Comparison of ENCODE assay signal across 22 mouse cellular contexts in genomic region chr5:149293071-149293470, GRCm38 (mm10). TPM values are rescaled to one million over a fixed set of nuclear protein-coding genes. Genes with fewer than 3 reads are reported as not detected.
DNase-seq lines count a peak whose midpoint lies in the region; ATAC-seq and TF ChIP-seq lines count a peak whose summit lies in the region.
"Had no signal": no experiment of that assay in that cellular context is flagged by ENCODE, and none has a peak within 500 bp of the region (broad histone marks: within the 10 kb centered on the region; RNA-seq: fewer than 3 reads in every experiment).

No protein-coding gene starts in this region.

- peak overlapping the region; percentile 59 for H3K27ac ChIP-seq in forebrain, embryonic 15.5 days (replicated peaks)
- H3K27ac ChIP-seq in forebrain, embryonic 11.5 days (ENCODE audit: low read depth, low read length), result no peak overlapping the region
- peak overlapping the region; percentile 80 for H3K27ac ChIP-seq in left cerebral cortex, adult 2 months
- peak overlapping the region; percentile 24 for H3K27ac ChIP-seq in forebrain, embryonic 16.5 days (ENCODE audit: low read length)
- H3K27ac ChIP-seq: embryonic facial prominence, embryonic 12.5 days; hindbrain, embryonic 14.5 days; liver, embryonic 14.5 days; lung, embryonic 15.5 days; midbrain, embryonic 10.5 days; stomach, embryonic 15.5 days had no signal

- ATAC-seq in forebrain, embryonic 15.5 days (replicated peaks), result peak; percentile 43; the same call in 1 of the 2 replicates
- no peak for ATAC-seq in forebrain, embryonic 11.5 days (replicated peaks; ENCODE audit: low FRiP score)
- peak; percentile 65 for ATAC-seq in forebrain, embryonic 16.5 days

- no peak overlapping the region for H3K4me2 ChIP-seq in forebrain, embryonic 15.5 days (replicated peaks)
- no peak overlapping the region for H3K4me2 ChIP-seq in forebrain, embryonic 11.5 days (ENCODE audit: low read depth, low read length, severe bottlenecking)
- no peak overlapping the region for H3K4me2 ChIP-seq in forebrain, embryonic 16.5 days (ENCODE audit: low read length)
- H3K4me2 ChIP-seq: embryonic facial prominence, embryonic 12.5 days; heart, embryonic 12.5 days; hindbrain, embryonic 14.5 days; lung, embryonic 15.5 days; stomach, embryonic 15.5 days had no signal

- no peaks in the 10 kb centered on the region for H3K9me3 ChIP-seq in forebrain, embryonic 15.5 days
- peaks cover 2% of the 10 kb centered on the region; the same call in 1 of the 2 replicates for H3K9me3 ChIP-seq in forebrain, embryonic 11.5 days (ENCODE audit: control insufficient read depth, low read length)
- no peaks in the 10 kb centered on the region for H3K9me3 ChIP-seq in forebrain, embryonic 16.5 days (ENCODE audit: control insufficient read depth, low read length)
- H3K9me3 ChIP-seq: embryonic facial prominence, embryonic 12.5 days; lung, embryonic 15.5 days; stomach, embryonic 15.5 days had no signal

- no peaks in the 10 kb centered on the region for H3K27me3 ChIP-seq in forebrain, embryonic 15.5 days
- H3K27me3 ChIP-seq in forebrain, embryonic 11.5 days (ENCODE audit: control insufficient read depth, insufficient read depth, low read length), result no peaks in the 10 kb centered on the region; the same call in 1 of the 2 replicates
- no peaks in the 10 kb centered on the region for H3K27me3 ChIP-seq in forebrain, embryonic 16.5 days (replicated peaks; ENCODE audit: control insufficient read depth, insufficient read depth, low read length)
- H3K27me3 ChIP-seq: CH12.LX; embryonic facial prominence, embryonic 12.5 days; heart, embryonic 12.5 days; lung, embryonic 15.5 days; stomach, embryonic 15.5 days had no signal

- H3K36me3 ChIP-seq in forebrain, embryonic 15.5 days, result no peaks in the 10 kb centered on the region
- H3K36me3 ChIP-seq in forebrain, embryonic 11.5 days (ENCODE audit: control insufficient read depth, insufficient read depth, low read length), result no peaks in the 10 kb centered on the region
- no peaks in the 10 kb centered on the region for H3K36me3 ChIP-seq in forebrain, embryonic 16.5 days (ENCODE audit: control insufficient read depth, insufficient read depth)
- H3K36me3 ChIP-seq: embryonic facial prominence, embryonic 12.5 days; heart, embryonic 12.5 days; lung, embryonic 15.5 days; midbrain, embryonic 10.5 days; stomach, embryonic 15.5 days had no signal

- H3K4me1 ChIP-seq in forebrain, embryonic 15.5 days, result peaks cover 3% of the 10 kb centered on the region; the same call in 1 of the 2 replicates
- H3K4me1 ChIP-seq in forebrain, embryonic 11.5 days (replicated peaks; ENCODE audit: control insufficient read depth, insufficient read depth, low read length), result no peaks in the 10 kb centered on the region
- H3K4me1 ChIP-seq in forebrain, embryonic 16.5 days (replicated peaks; ENCODE audit: control insufficient read depth, insufficient read depth, low read length), result no peaks in the 10 kb centered on the region
- H3K4me1 ChIP-seq: embryonic facial prominence, embryonic 12.5 days; heart, embryonic 12.5 days; lung, embryonic 15.5 days; stomach, embryonic 15.5 days had no signal

- H3K9ac ChIP-seq in forebrain, embryonic 15.5 days (replicated peaks), result no peak overlapping the region
- no peak overlapping the region for H3K9ac ChIP-seq in forebrain, embryonic 11.5 days (ENCODE audit: low read length)
- no peak overlapping the region for H3K9ac ChIP-seq in forebrain, embryonic 16.5 days (replicated peaks; ENCODE audit: low read depth, low read length)
- H3K9ac ChIP-seq: embryonic facial prominence, embryonic 12.5 days; heart, embryonic 12.5 days; hindbrain, embryonic 14.5 days; liver, embryonic 14.5 days; lung, embryonic 15.5 days; stomach, embryonic 15.5 days had no signal

- intact Hi-C loops in left cerebral cortex, adult 2 months (cut with DNase I), result no loop called here
- intact Hi-C loops in left cerebral cortex, postnatal 4 days (cut with DNase I), result no loop called here

- H3K4me3 ChIP-seq in forebrain, embryonic 15.5 days, result no peak overlapping the region
- H3K4me3 ChIP-seq in forebrain, embryonic 11.5 days (ENCODE audit: low read depth, low read length), result no peak overlapping the region
- H3K4me3 ChIP-seq in left cerebral cortex, adult 2 months, result no peak overlapping the region
- H3K4me3 ChIP-seq in forebrain, embryonic 16.5 days (replicated peaks; ENCODE audit: low read length), result no peak overlapping the region
- H3K4me3 ChIP-seq: embryonic facial prominence, embryonic 12.5 days; heart, embryonic 12.5 days; lung, embryonic 15.5 days; midbrain, embryonic 10.5 days; stomach, embryonic 15.5 days had no signal

- TF ChIP-seq CTCF in left cerebral cortex, adult 2 months (IDR thresholded peaks at IDR 0.05), result no peak

- DNase-seq in forebrain, embryonic 11.5 days (ENCODE audit: low spot score), result no peak
- DNase-seq in left cerebral cortex, adult 2 months (ENCODE audit: extremely low spot score in 1 of 2, low spot score in 2 of 2), result no peak
- DNase-seq in left cerebral cortex, postnatal 4 days, result no peak
- DNase-seq in right cerebral cortex, postnatal 36 days (ENCODE audit: low spot score in 2 of 2), result peak; percentile 12 to 61
- DNase-seq in Muller cell, postnatal 12 days (ENCODE audit: inconsistent ontology term), result no peak
- DNase-seq: cerebellum, adult 9-10 months; gastrocnemius, postnatal 10 days; heart, adult 11 months; kidney, adult 8-10 months; kidney, postnatal 14 days; lung, postnatal 4 days; thymus, adult 2 months had no signal

- 61% methylated on average over 4 of the region's 4 CpGs for WGBS in forebrain, embryonic 15.5 days
- 83% methylated on average over 4 of the region's 4 CpGs for WGBS in forebrain, embryonic 11.5 days
- 42% methylated on average over 4 of the region's 4 CpGs for WGBS in forebrain, embryonic 16.5 days

RNA-seq across cellular contexts. Expression of gene Alox5ap, which starts 28.5 kb away (rescaled TPM):
- polyA plus RNA-seq in forebrain, embryonic 15.5 days (2015; fragmentation: Nextera tagmentation; extraction: Ambion mirVana), result 8.3 and 8.8 TPM in 2 replicates
- polyA plus RNA-seq in forebrain, embryonic 11.5 days (2014; fragmentation: Nextera tagmentation; extraction: Ambion mirVana), result 4.5 and 4.7 TPM in 2 replicates
- total RNA-seq in left cerebral cortex, adult 2 months (2021), result 10 to 100 TPM; 10.0 to 12.2 TPM
- total RNA-seq in left cerebral cortex, postnatal 4 days (2021), result 1 to 10 TPM; 6.4 to 7.8 TPM
- 8.7 and 11.6 TPM in 2 replicates for polyA plus RNA-seq in forebrain, embryonic 16.5 days (2015; fragmentation: Nextera tagmentation; extraction: Ambion mirVana)

Comparison
In these comparisons a context has a peak if more than half of its experiments do, and no peak if none do; other contexts are left out.
1. DNase-seq: peak in right cerebral cortex, postnatal 36 days (2 of 2); none in forebrain, embryonic 11.5 days (single experiment), left cerebral cortex, adult 2 months (0 of 2), left cerebral cortex, postnatal 4 days (single experiment) and Muller cell, postnatal 12 days (single experiment).